Mouse (Mus musculus): Measurements from ENCODE around the gene Ahcyl1.
A peak's percentile ranks its signal among the peaks of the same experiment; 100 is the strongest.

Ahcyl1 gene

DNA sequence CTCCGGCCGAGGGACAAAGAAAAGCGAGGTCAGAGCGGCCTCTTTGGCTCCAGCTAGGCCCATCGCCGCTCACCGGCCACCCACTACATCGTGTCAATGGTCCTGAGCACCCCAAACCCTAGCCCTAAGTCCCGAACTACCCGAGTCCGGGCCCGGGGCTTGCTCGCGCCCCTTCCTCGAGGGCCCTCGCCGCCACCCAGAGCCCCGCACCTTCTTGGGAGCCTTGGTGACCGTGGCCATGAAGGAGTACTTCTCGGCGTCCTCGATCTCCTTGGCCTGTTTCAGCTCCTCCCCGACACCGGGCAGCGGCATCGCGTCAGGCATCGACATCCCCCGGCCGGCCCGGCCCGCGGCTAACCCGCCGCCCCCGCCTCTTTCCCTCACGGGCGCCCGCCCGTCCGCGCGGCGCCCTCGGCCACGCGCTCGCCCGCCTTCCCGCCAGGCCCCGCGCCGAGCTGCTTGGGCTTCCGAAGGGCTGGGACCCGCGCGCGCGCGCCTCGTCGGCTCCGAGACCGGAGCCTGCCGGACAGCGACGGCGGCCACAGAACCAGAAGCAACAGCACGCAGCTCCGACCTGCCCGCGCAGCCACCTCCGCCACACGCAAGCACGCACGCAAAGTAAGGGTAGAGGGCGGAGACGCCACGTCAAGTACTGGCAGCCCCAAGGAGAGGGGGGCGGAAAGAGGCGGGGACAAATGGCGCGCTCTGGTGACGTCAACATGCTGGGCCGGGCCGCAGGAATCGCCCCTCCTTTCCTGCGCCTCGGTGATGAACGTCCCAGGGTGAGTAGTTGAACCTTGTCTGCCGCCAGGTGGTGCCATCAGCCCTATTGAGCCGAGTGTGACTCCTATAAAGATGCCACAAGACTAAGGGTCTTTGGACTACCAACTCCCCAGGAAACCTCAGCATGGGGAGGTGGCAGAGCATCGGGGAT, at the start of gene Ahcyl1:
Gene Ahcyl1 (minus strand): TSS at position 613 of the 934 bp plus-strand sequence.
- peak; percentile 100 for DNase-seq

- DNase-seq, result peak; percentile 87
These were observed 49.7 kb upstream of the Ahcyl1 start for GRCm38 (mm10) chr3:107746026-107746425.

GRCm38 (mm10) chr3:107743650-107744049, 47.3 kb upstream of the Ahcyl1 start:
- peak; percentile 97 for DNase-seq

DNA sequence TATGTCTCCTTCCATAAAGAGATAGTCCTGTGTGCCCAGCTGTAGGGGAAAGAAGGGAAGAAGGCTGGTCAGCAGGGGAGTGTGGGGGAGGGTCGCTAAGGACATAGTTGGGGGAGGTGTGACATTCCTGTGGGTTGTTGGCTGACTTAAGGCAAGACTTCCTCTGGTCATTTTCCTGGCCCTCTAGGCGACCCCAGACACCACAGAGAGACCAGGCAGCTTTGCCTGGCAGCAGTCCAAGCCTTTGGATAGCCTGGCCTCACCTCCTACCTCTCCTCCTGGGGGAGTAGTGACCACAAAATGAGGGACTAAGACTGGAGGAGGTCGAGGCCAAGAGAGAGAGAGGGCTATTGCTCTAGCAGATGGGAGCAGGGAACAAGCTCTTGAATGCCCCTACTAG, 46.7 kb upstream of the Ahcyl1 start:
- peak; percentile 95 for DNase-seq

- DNase-seq, result peak; percentile 92
These were observed 45.8 kb upstream of the Ahcyl1 start for GRCm38 (mm10) chr3:107742071-107742710.

DNA sequence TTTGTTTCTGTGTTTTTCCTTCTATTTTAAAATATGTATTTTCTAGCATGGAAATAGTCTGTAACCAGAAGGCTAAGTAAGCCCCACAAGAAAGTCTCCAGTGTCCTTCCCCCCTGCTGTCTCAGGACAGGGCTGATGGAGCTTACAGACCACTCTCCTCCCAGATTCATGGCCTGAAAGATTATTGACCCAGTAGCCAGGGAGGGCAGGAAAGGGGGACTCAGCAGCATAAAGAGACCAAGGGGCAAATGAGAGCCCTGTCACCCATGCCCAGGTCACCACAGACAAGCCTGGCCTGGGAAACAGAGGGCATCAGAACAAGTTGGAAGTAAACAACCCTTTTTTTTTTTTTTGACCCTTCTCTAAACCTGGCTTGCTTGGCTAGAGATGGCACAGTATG, 45.0 kb upstream of the Ahcyl1 start:
- DNase-seq, result peak; percentile 87

GRCm38 (mm10) chr3:107740578-107741207, 44.3 kb upstream of the Ahcyl1 start:
- DNase-seq, result peak; percentile 98

- DNase-seq, result peak; percentile 91
These were observed 43.6 kb upstream of the Ahcyl1 start for GRCm38 (mm10) chr3:107739966-107740365.

GRCm38 (mm10) chr3:107739456-107739855, 43.1 kb upstream of the Ahcyl1 start:
- peak; percentile 92 for DNase-seq

DNA sequence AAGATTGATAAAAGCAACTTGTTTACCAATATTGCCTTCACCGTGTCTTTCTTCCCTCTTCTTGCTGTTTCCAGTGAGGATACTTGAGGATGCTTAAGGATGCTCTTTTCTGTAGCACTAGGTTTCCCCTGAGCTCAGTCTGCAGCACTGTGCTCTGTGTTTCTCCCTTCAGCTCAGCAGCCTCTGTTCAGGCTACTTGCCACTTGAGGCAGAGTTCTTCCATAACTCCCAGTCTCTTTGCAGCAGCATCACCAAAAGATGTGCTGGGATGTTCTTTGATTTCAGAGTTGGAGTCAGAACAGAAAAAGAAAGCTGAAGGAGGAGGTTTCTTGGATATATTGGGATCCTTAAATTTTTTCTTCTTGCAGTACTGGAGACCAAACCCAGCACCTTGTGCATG, 42.3 kb upstream of the Ahcyl1 start:
- peak; percentile 46 for DNase-seq

GRCm38 (mm10) chr3:107737609-107738190, 41.3 kb upstream of the Ahcyl1 start:
- DNase-seq, result peak; percentile 76

DNA sequence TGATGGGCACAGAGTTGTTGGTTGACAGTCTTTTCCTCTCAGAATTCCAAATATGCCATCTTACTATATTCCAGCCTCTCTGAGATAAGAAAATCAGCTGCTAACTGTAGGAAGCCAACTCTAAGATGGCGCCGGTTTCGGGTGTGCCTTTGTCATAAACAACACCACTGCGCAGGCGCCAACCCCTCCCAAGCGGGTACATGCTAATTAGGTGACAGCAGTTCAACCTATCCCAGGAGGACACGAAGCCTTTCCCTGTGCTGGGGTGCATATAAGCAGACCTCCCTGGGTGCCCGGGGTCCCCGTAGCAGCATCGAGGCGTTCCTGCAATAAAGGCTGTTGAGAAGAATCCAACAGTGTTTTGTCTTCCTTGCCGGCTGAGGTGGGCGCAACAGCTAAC, 39.3 kb upstream of the Ahcyl1 start:
- DNase-seq, result peak; percentile 82

DNA sequence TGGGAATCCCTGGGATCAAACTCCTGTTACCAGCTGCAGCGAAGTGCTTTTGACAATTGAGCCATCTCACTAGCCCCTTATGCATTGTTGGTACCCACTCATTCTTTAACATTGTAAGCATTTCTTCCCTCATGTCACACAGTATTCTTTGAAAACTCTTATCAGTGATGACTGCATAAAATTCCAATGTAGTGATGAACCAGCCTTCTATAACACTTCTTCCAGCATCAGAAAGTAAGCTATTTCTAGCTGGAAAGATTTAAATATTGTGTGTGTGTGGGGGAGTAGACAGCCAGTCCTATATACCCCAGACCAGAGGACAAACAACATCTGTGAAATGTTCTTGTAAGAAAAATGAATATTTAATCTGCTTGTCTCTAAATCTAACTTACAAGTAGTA, 37.0 kb upstream of the Ahcyl1 start:
- no peak for DNase-seq

DNA sequence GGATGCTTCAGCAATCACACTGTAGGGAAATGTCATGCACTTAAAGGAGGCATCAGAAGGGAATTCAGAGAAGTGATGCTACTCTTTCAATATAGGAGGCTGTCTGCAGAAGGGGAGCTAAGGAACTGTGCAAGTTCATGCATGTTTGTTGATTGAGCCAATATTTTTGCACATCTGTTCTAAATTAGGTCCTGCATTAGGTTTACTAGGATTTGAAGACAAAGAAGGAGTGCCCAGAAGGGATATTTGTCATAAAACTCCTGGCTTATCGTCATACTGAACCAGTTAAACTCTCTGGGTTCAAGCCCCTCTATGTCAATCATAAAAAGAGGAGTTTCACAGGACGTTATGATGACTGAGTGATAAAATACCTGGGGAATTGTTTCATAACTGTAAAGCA, 33.9 kb upstream of the Ahcyl1 start:
- peak; percentile 7 for DNase-seq

GRCm38 (mm10) chr3:107728509-107728908, 32.1 kb upstream of the Ahcyl1 start:
- peak; percentile 65 for DNase-seq

GRCm38 (mm10) chr3:107715971-107716370, 19.6 kb upstream of the Ahcyl1 start:
- peak; percentile 86 for DNase-seq

DNA sequence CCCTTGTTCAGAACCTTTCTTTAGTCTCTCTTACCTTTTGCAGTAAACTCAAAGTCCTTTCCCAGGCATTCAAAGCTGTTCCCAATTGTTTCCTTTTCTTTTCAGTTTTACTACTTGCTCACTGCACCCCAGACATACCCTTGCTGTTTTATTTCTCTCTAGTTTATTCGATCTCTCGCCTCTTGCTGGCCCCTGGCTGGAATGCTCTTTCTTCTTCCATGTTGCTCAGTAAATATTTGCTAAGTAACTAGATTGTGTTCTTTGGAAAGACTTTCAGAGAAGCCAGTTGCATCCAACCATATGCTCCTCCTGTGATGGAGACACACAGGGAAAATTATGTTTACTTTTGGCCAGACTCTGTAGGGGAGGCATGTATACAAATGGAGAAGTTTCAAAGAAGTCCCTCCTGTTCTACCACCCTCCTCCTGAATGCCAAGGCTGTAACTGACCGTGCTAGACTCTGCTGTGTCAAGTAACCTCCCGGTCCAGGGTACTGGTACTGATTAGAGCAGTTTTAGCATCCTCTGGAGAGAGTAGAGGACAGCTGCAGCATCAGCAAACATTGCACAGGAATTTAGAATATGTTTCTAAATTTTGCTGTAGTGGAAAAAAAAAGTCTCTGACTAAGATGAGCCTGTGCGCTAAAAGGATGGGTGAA, 18.0 kb upstream of the Ahcyl1 start:
- DNase-seq, result no peak

GRCm38 (mm10) chr3:107712081-107712480, 15.7 kb upstream of the Ahcyl1 start:
- DNase-seq, result peak; percentile 72

- DNase-seq, result peak; percentile 79
These were observed 12.8 kb upstream of the Ahcyl1 start for GRCm38 (mm10) chr3:107709156-107709555.

DNA sequence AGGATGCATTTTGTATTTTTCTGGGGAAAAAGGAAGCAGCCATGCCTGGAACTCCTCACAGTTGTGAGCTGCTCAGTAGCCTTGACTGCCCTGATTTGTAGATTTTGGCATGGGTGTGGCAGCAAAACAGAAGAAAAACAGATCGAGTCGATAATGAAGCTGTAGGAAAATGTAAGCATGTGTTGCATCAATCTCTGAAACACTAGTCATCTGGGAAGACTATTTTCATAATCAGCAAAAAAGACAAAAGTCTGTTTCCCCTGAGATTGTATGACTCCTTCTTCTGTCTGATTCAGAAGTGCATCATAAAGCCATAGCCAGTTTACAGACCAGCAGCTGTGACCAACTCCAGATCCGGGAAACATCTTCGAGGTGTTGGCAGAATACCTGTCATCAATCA, 10.9 kb upstream of the Ahcyl1 start:
- DNase-seq, result peak; percentile 87

DNA sequence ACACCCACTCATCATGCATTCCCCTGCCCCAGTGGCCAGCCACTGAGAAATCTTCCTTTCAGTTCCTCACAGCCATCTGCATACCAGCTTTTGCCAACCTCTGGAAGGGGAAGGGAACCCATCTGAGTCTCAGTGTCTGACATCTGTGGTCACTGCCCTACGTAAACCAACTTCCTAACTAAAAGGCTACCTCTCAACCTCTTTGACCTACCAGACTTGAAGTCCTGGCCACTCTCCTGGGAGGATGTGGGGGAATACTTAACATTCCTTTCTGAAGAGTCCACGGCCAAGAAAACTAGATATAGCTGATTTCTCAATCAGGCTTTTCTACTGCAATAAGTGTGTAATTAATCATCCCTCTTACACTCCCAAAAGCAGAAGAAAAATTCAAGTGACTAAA, 9.8 kb upstream of the Ahcyl1 start:
- DNase-seq, result peak; percentile 92

GRCm38 (mm10) chr3:107704371-107704705, 8.0 kb upstream of the Ahcyl1 start:
- DNase-seq, result peak; percentile 98
